Mouse (Mus musculus): ENCODE results near the gene Bpifb6. TPM values are rescaled to one million over a fixed set of nuclear protein-coding genes. Genes with fewer than 3 reads are reported as not detected.

Bpifb6 gene
- total and polyA plus RNA-seq, 2 experiments, result not detected

DNA sequence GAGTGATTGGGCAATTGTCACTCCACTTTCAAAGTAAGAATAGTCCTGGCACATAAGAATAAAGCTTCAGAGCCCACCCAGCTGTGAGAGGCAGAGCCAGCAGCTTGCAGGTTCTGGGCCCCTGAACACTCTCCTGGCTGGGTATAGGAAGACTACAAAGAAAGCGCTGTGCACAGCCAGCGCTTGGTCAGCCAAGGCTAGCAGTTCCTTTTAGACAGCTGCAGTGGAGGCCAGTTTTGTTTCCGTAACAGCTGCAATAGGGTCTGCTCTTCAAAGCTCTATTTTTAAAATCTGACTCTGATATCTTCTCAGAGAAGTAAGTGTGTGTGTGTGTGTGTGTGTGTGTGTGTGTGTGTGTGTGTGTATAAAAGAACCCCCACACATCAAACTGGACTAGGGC lies 38.2 kb upstream of the Bpifb6 start:
- no peaks in the 10 kb centered on the region for H3K36me3 ChIP-seq (ENCODE audit: control insufficient read depth, insufficient read depth, low read length)
- no peak for DNase-seq (ENCODE audit: extremely low read depth, low read depth, low spot score)
- no peaks in the 10 kb centered on the region for H3K79me2 ChIP-seq (ENCODE audit: control insufficient read depth, insufficient read depth, low read length)
- H3K4me1 ChIP-seq (ENCODE audit: control insufficient read depth, insufficient read depth, low read length), result no peaks in the 10 kb centered on the region
- 90% methylated on average over 3 of the region's 3 CpGs for WGBS
- no peaks in the 10 kb centered on the region for H3K27me3 ChIP-seq (ENCODE audit: control insufficient read depth, insufficient read depth, low read length)
- TF ChIP-seq CTCF (IDR thresholded peaks at IDR 0.05; ENCODE audit: low read depth, low read length) (no peak), POLR2A (IDR thresholded peaks at IDR 0.05; ENCODE audit: extremely low read depth, insufficient read depth, low read length) (no peak)
- H3K4me3 ChIP-seq (ENCODE audit: insufficient read depth, low read depth, low read length), result no peak overlapping the region
- H3K9ac ChIP-seq (ENCODE audit: low read depth, low read length), result no peak overlapping the region
- H3K27ac ChIP-seq (replicated peaks; ENCODE audit: insufficient read depth, low read depth, low read length), result no peak overlapping the region

GRCm38 (mm10) chr2:153870984-153871383 lies 29.2 kb upstream of the Bpifb6 start, which contains the start of gene Sun5:
Gene Sun5 (minus strand): TSS chr2:153871084.
- Histone ChIP-seq H3K4me3 (ENCODE audit: insufficient read depth, low read depth, low read length) (no peak within 1 kb of the TSS), H3K27me3 (ENCODE audit: control insufficient read depth, insufficient read depth, low read length) (no peaks in the 10 kb centered on the region)
- 86% methylated on average over 4 of the region's 4 CpGs for WGBS

GRCm38 (mm10) chr2:153874745-153875144 lies 25.4 kb upstream of the Bpifb6 start, which contains the start of gene Bpifb2:
Gene Bpifb2 (plus strand): TSS chr2:153875045.
- no peak within 1 kb of the TSS for H3K9ac ChIP-seq (ENCODE audit: low read depth, low read length)
- TF ChIP-seq CTCF (IDR thresholded peaks at IDR 0.05; ENCODE audit: low read depth, low read length), result no peak
- TF ChIP-seq POLR2A (IDR thresholded peaks at IDR 0.05; ENCODE audit: extremely low read depth, insufficient read depth, low read length), result no peak
- no peaks in the 10 kb centered on the region for H3K79me2 ChIP-seq (ENCODE audit: control insufficient read depth, insufficient read depth, low read length)
- H3K4me3 ChIP-seq (ENCODE audit: insufficient read depth, low read depth, low read length), result no peak within 1 kb of the TSS
- no peaks in the 10 kb centered on the region for H3K36me3 ChIP-seq (ENCODE audit: control insufficient read depth, insufficient read depth, low read length)
- no peaks in the 10 kb centered on the region for H3K27me3 ChIP-seq (ENCODE audit: control insufficient read depth, insufficient read depth, low read length)
- 51% methylated on average over 9 of the region's 9 CpGs for WGBS
- no peak within 1 kb of the TSS for H3K27ac ChIP-seq (replicated peaks; ENCODE audit: insufficient read depth, low read depth, low read length)
- H3K4me1 ChIP-seq (ENCODE audit: control insufficient read depth, insufficient read depth, low read length), result no peaks in the 10 kb centered on the region
- DNase-seq (ENCODE audit: extremely low read depth, low read depth, low spot score), result no peak

More at GRCm38 (mm10) chr2:153870984-153871383, 29.2 kb upstream of the Bpifb6 start, which contains the start of gene Sun5:
- Histone ChIP-seq H3K9ac (ENCODE audit: low read depth, low read length) (no peak within 1 kb of the TSS), H3K79me2 (ENCODE audit: control insufficient read depth, insufficient read depth, low read length) (no peaks in the 10 kb centered on the region), H3K36me3 (ENCODE audit: control insufficient read depth, insufficient read depth, low read length) (no peaks in the 10 kb centered on the region), H3K4me1 (ENCODE audit: control insufficient read depth, insufficient read depth, low read length) (no peaks in the 10 kb centered on the region), H3K27ac (replicated peaks; ENCODE audit: insufficient read depth, low read depth, low read length) (no peak within 1 kb of the TSS)
- TF ChIP-seq POLR2A (IDR thresholded peaks at IDR 0.05; ENCODE audit: extremely low read depth, insufficient read depth, low read length) (no peak), CTCF (IDR thresholded peaks at IDR 0.05; ENCODE audit: low read depth, low read length) (no peak)
- no peak for DNase-seq (ENCODE audit: extremely low read depth, low read depth, low spot score)

DNA sequence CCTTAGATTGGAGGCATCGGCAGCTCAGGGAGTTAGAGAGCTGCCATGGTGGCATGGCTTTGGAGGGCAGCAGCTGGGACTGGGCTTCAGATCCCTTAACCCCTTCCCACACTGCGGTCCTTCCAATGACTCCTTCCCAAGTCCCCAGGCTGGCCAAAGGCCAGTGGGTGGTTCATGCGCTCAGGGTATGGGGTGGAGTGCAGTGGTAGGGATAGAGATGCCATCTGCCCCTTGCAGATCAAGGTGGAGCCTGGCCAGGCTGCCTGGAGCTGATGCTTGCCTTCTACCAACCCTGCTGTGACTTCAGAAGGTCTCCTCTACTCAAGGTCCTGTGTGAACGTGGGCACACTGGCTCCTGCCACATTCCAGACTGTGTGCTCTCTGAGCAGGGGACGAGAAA lies 1.1 kb upstream of the Bpifb6 start:
- Histone ChIP-seq H3K4me1 (ENCODE audit: control insufficient read depth, insufficient read depth, low read length) (no peaks in the 10 kb centered on the region), H3K27ac (replicated peaks; ENCODE audit: insufficient read depth, low read depth, low read length) (no peak overlapping the region), H3K27me3 (ENCODE audit: control insufficient read depth, insufficient read depth, low read length) (no peaks in the 10 kb centered on the region), H3K36me3 (ENCODE audit: control insufficient read depth, insufficient read depth, low read length) (no peaks in the 10 kb centered on the region), H3K4me3 (ENCODE audit: insufficient read depth, low read depth, low read length) (no peak overlapping the region), H3K9ac (ENCODE audit: low read depth, low read length) (no peak overlapping the region), H3K79me2 (ENCODE audit: control insufficient read depth, insufficient read depth, low read length) (no peaks in the 10 kb centered on the region)
- no peak for TF ChIP-seq CTCF (IDR thresholded peaks at IDR 0.05; ENCODE audit: low read depth, low read length)
- no peak for TF ChIP-seq POLR2A (IDR thresholded peaks at IDR 0.05; ENCODE audit: extremely low read depth, insufficient read depth, low read length)
- DNase-seq (ENCODE audit: extremely low read depth, low read depth, low spot score), result no peak
- 79% methylated on average over 5 of the region's 5 CpGs for WGBS

DNA sequence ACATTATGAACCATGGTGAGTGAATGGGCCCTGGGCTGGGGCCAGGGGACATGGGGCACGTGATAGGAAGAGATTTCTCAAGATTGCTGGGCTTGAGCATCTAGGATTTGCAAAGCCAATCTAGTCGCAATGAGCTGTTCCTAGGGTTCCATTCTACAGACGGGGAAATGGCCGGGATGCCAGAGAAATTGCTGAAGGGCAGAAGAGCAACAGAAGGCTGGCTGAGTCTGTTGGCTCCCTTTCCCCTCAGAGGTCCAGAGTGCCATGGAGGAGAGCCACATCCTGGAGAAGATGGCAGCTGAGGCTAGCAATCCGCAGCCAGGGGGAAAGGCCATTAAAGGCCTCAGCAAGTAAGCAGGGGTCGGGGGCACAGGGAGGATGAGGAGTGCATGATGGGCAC lies 2.5 kb downstream of the Bpifb6 start:
- 77% methylated on average over 6 of the region's 6 CpGs for WGBS
- TF ChIP-seq POLR2A (IDR thresholded peaks at IDR 0.05; ENCODE audit: extremely low read depth, insufficient read depth, low read length) (no peak), CTCF (IDR thresholded peaks at IDR 0.05; ENCODE audit: low read depth, low read length) (no peak)

GRCm38 (mm10) chr2:153906626-153907025 lies 6.4 kb downstream of the Bpifb6 start:
- TF ChIP-seq CTCF (IDR thresholded peaks at IDR 0.05; ENCODE audit: low read depth, low read length), result no peak
- no peak for TF ChIP-seq POLR2A (IDR thresholded peaks at IDR 0.05; ENCODE audit: extremely low read depth, insufficient read depth, low read length)
- no peak for DNase-seq (ENCODE audit: extremely low read depth, low read depth, low spot score)
- 81% methylated on average over 4 of the region's 4 CpGs for WGBS

More for the DNA sequence above, 2.5 kb downstream of the Bpifb6 start:
- no peaks in the 10 kb centered on the region for H3K79me2 ChIP-seq (ENCODE audit: control insufficient read depth, insufficient read depth, low read length)
- H3K27me3 ChIP-seq (ENCODE audit: control insufficient read depth, insufficient read depth, low read length), result no peaks in the 10 kb centered on the region
- H3K36me3 ChIP-seq (ENCODE audit: control insufficient read depth, insufficient read depth, low read length), result no peaks in the 10 kb centered on the region
- no peak overlapping the region for H3K4me3 ChIP-seq (ENCODE audit: insufficient read depth, low read depth, low read length)
- H3K9ac ChIP-seq (ENCODE audit: low read depth, low read length), result no peak overlapping the region
- DNase-seq (ENCODE audit: extremely low read depth, low read depth, low spot score), result no peak
- no peaks in the 10 kb centered on the region for H3K4me1 ChIP-seq (ENCODE audit: control insufficient read depth, insufficient read depth, low read length)
- H3K27ac ChIP-seq (replicated peaks; ENCODE audit: insufficient read depth, low read depth, low read length), result no peak overlapping the region

More at GRCm38 (mm10) chr2:153906626-153907025, 6.4 kb downstream of the Bpifb6 start:
- no peaks in the 10 kb centered on the region for H3K36me3 ChIP-seq (ENCODE audit: control insufficient read depth, insufficient read depth, low read length)
- H3K9ac ChIP-seq (ENCODE audit: low read depth, low read length), result no peak overlapping the region
- H3K27ac ChIP-seq (replicated peaks; ENCODE audit: insufficient read depth, low read depth, low read length), result no peak overlapping the region
- no peaks in the 10 kb centered on the region for H3K4me1 ChIP-seq (ENCODE audit: control insufficient read depth, insufficient read depth, low read length)
- no peaks in the 10 kb centered on the region for H3K79me2 ChIP-seq (ENCODE audit: control insufficient read depth, insufficient read depth, low read length)
- no peaks in the 10 kb centered on the region for H3K27me3 ChIP-seq (ENCODE audit: control insufficient read depth, insufficient read depth, low read length)
- H3K4me3 ChIP-seq (ENCODE audit: insufficient read depth, low read depth, low read length), result no peak overlapping the region
